Mouse (Mus musculus) gastrocnemius, postnatal 14 days (tissue): Measurements from ENCODE around the gene Kif13a. TPM values are rescaled to one million over a fixed set of nuclear protein-coding genes. Genes with fewer than 3 reads are reported as not detected.
A peak's percentile ranks its signal among the peaks of the same experiment; 100 is the strongest.

Experiments used
- DNase-seq: peaks from one replicate; pipeline ENCODE4 v3.0.0; 2021; ENCODE audit warnings: mixed read lengths
- intact Hi-C: fragments of 180-260 bp; cut with DNase I; formaldehyde crosslinking; loops from one replicate; pipeline ENCODE4 v1.15.1; 2025; ENCODE audit warnings: low total_unique reads
- long read RNA-seq, 2 experiments: library from polyadenylated mRNA; stranded (forward); transcript quantifications; one replicate each; pipeline ENCODE4 v2.0.0; 2021
- total RNA-seq, 2 experiments: library from RNA; stranded (reverse); gene quantifications; 2 replicates each; pipeline ENCODE4 v1.2.3; 2021

The Kif13a gene
- total RNA-seq = 10 to 100 TPM; 56.0 to 56.5 TPM
- long read RNA-seq, experiment 1, partial matches to known transcripts = 3 of 13 reads
- long read RNA-seq, experiment 1, other reads (novel, unspliced or antisense) = 10 of 13 reads
- long read RNA-seq, experiment 2, partial matches to known transcripts = 6 of 14 reads
- long read RNA-seq, experiment 2, other reads (novel, unspliced or antisense) = 8 of 14 reads

DNA sequence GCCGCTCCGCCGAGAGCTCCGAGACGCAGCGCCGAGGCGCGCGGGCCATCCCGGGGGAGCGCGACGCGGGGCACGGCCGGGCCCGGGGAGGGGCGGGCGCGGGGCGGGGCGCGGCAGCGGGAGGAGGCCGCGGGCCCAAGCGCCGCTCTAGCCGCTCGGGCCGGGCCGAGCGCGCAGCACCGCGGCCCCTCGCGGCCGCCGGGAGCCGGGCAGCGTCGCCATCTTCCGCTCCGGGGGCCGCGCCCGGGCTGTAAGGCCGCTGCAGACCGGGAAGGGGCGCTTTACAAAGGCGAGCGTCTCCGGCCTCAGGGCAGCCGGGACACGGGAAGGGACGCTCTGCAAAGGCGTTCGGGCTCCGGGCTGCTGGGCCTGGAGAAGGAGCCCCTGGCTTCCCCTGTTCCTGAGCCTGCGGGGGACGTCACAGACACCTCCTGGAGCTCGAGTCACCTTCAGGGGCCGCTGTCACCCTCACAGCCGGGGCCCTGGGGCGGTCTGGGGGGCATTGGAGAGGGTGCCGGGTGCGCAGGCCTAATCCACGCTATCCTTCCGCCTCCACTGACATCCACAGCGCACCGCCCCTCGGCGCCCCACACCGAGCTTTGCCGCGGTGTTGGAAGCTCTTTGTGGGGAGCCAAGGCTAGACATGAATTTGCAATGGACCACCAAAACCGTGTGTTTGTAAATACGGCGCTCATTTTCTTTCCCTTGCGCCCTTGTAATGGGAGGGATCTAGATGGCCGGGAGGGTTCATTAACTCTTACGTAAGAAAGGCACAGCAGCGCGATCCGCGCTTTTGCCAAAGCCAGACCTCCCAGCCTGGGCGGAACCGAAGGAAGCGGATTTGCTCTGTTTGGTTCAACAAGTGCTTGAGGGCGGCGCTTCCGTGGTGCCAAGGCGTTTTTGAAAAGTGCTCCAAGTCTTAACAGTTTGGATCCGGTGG is at the start of gene Kif13a:
Gene Kif13a (minus strand): TSS at position 149 of the 940 bp plus-strand sequence.
- DNase-seq = peak; percentile 87
- intact Hi-C loops = loop anchor here (10.0 kb wide), 1 partner anchor 75 kb away; no protein-coding TSS in a partner anchor

DNA sequence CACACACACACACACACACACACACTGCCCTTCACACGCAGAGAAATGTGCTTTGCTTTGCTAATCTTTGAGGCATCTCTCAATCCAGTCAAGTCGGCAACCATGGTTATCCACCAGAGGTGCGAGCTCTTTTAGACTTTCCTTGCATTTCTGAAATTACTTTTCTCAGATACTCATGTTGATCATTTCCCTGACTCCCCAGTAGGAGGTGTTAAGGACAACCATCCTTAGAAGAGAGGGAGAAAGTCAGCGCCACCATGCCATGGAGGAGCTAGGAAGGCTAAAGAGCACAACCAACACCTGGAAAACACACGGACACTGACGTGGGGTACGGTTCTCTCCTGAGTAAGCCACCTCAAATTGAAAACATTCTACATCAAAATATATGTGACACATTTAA is 46.9 kb upstream of the Kif13a start:
- no peak for DNase-seq
- intact Hi-C loops = no loop called here

DNA sequence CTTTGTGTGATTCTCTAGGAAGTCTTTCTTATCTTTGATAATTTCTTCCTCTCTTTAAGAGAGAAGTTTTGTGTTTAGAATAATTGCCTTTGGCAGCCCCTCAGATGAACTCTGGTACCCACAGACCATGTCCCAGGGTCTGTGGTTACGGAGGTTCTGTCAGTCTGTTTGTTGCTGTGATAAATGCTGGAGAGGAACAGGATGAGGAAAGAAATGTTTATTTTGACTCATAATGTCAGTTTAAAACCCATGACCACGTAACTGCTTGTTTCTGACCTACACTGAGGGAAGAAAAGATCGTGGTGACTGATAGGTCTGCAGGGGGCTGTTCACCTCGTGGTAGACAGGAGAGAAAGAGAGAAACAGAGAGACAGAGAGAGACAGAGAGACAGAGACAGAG is 46.3 kb upstream of the Kif13a start:
- intact Hi-C loops = no loop called here
- DNase-seq = no peak

DNA sequence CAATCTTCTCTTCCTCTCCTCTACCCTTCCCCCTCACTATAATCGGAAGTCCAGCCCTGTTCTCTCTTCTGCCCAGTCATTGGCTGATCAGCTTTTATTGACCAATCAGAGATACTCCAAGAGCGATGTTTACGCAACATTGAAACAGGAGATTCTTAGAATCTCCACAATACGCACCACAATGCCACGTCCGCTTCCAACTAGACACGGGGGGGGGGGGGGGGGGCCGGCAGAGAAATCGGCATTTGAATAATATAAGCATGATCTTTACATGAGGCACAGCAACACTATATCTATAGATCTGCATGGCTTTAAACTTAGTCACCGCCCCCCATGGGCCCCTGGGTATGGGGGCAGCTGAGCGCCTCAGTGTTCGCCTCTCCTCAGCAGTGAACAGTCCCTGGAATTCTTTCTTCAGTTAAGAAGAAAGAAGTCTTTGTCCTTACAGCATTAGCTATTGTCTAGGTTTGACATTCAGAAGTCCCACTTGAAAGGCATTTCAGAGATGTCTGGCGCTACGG is 45.4 kb upstream of the Kif13a start:
- intact Hi-C loops = no loop called here
- no peak for DNase-seq

DNA sequence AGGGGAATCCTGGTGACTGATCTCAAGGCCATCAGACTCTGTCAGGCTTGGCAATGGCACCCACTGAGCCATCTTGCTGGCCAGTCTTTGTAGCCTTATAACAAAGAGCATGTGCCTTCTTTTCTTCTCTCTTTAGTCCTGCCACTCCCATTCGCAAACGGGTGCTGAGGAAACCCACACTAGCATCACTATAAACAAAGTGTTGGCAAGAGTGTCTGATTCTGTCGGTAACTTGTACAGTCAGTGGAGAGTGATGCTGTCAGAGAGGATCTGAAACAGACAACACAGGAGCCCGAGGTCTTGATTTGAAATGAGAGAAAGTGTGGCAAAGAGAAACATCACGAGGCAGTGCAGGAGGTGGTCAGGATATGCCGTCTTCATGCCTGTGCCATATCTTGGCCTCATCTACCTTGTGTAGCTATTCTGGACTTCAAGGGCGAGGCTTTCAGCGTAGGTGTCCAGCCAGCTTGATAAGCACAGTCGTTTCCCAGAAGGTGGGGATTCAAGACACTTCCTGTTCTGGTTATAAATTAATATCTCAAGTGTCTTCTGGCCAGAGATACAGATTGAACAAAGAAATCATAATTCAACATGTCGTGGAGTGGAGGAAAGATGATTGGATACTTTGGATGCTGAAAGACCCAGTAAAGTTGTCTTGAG is 40.7 kb upstream of the Kif13a start:
- intact Hi-C loops = no loop called here
- no peak for DNase-seq

DNA sequence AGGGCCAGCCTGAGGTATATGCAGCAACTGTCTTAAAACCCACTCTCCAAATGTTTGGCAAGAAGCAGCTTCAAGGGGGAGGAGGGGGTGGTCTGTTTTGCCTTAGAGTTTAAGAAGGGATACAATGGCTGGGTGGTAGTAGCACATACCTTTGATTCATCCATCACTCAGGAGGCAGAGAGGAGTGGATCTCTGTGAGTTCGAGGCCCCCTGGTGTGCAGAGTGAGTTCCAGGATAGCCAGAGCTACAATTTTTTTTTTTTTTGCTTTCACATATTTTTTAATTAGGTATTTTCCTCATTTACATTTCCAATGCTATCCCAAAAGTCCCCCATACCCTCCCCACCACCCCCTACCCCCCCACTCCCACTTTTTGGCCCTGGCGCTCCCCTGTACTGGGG is 39.0 kb upstream of the Kif13a start:
- intact Hi-C loops = no loop called here
- DNase-seq = no peak

DNA sequence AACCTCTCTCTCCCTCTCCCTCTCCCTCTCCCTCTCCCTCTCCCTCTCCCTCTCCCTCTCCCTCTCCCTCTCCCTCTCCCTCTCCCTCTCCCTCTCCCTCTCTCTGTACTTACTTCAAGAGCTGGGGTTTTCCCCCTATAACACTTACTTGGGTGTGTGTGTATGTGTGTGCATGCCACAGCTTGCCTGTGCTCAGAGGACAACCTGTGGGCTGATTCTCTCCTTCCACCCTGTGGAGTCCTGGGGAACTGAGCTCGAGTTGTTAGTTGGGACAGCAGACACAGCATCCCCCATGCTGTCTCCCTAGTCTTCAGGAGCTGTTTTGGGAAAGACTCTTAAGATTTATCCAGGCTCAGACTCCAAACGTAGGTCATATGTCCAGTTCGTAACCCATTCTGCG is 37.6 kb upstream of the Kif13a start:
- DNase-seq = no peak
- intact Hi-C loops = no loop called here

DNA sequence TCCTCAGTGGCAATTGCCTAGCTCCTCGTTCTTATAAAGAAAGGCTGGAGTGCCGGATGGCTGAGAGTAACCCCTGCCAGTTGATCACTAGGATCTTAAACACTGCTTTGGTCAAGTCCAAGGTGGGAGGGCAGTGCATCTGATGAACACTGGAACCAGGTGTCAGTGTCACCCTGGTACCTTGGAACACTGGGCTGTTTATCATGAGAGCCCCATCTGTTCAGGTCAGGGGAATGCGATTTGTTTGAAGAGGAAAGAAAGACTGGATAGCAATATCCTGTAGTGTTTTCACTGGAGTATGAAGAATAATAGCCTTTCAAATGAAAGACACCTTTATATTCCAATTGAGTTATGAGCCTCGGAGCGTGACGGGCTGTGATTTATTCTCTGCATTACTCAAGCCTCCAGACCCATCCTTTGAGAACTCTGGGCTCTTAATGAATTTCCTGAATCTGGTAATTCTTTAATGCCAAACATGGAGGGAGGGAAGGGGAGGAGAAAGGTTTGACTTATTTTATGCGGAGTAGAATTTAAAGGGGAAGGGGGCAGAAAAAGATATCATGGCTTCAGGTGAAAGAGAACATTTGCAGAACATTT is 31.3 kb upstream of the Kif13a start:
- DNase-seq = no peak
- intact Hi-C loops = no loop called here

DNA sequence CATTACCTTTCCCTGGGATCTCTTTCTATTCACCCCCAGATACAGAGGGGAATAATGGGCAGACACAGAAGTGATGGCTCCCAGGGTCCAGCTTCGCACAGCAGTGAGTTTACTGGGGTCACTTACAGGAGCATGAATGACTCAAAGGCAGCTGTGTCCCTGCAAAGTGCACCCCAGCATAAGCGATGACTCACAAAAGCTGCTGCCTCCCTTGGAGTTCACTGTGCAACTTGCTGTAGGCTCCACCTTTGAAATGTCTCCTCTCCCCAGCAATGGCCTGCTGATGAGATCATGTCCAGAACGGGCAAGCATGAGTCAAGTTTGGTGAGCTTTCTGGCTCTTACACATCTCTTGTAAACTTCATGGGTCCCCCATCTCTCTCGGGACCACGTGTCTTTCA is 29.5 kb upstream of the Kif13a start:
- no peak for DNase-seq
- intact Hi-C loops = no loop called here

DNA sequence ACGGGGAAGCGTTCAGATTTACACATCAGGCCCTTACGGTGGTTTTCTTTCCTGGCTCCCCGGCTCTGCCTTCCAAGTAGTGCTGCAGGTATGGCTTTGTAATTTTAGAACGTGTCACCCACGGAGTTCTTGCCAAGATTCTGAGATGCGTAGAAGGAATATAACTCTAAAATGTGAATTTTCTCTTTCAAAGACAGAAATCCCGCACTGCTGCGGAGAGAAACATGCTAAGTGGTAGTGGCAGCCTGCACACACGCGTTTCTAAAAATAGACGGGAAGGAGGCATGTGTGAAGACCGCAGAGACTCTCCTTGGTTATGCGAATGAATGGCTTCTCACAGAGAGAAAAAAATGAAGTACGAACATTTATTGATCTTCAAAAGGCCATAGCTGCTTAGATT is 21.5 kb upstream of the Kif13a start:
- DNase-seq = no peak
- intact Hi-C loops = no loop called here

DNA sequence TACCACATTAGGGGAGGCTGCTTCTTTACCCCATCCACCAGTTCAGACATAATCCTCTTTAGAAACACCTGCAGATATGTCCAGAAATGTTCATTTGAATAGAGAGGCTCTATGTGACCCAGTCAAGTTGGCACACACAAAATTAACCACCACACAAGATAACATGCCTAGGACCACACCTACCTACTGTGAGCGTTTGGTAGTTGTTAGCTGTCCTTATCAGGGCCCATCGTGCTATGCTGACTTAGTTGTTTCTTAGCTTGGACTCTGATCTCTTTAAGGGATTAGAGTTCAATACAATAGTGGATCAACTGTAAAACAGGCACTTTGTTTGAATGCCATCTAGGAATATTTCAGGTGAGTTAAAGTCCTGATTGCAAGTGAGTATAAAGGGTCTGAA is 20.1 kb upstream of the Kif13a start:
- intact Hi-C loops = no loop called here
- no peak for DNase-seq

DNA sequence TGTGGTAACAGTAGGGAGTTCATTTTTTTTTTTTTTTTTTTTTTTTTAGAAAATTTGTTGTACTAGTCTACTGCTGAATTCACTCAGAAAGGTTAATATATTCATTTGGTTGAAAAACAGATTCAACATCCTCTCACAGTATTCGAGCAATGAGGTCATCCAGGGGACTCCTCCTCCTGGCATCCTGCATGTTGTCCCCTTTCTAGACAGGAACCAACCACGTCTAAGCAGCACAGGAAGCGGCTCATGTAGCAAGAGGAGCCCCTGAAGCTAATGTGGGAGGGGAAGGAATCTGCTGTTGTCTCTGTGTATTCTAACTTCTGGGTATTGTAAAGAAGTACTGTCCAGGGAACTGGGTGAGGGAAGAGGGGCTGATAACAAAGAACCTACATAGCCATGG is 18.4 kb upstream of the Kif13a start:
- intact Hi-C loops = no loop called here
- DNase-seq = no peak

DNA sequence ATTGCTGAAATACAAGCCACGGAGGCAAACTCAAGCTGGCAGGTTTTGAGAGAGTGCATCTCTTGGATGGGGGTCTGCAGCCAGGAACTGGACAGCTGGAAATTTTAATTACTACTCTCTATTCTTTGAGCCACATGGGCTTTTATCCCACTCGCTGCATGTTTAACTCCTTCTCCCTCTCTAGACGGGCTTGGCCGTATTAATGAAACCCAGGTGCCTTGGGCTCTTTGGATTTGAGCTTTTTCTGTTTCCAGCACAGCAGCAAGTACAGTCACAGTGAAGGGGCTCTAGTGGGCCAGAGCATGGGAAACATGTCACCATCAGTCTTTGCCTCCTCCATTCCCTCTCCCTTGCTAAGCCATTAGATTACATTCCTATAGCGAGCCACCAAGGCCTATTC is 16.4 kb upstream of the Kif13a start:
- DNase-seq = no peak
- intact Hi-C loops = no loop called here

DNA sequence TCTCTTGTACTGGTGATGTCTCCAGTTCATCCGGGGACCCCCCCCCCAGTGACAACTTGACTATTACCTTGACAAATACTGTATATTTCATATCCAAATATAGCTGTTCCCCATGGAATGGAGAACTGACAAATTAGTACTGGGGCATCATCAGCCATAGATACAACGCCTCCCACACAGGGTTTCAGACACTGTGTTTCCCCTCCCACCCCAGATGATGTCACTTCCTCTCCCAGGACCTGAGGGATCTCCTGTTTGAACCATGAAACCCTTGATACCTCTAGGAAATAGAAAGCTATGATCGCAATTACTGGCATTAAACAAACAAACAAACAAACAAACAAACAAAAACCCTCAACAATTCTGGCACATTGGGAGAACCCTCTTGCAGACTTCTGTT is 15.6 kb upstream of the Kif13a start:
- intact Hi-C loops = no loop called here
- no peak for DNase-seq

DNA sequence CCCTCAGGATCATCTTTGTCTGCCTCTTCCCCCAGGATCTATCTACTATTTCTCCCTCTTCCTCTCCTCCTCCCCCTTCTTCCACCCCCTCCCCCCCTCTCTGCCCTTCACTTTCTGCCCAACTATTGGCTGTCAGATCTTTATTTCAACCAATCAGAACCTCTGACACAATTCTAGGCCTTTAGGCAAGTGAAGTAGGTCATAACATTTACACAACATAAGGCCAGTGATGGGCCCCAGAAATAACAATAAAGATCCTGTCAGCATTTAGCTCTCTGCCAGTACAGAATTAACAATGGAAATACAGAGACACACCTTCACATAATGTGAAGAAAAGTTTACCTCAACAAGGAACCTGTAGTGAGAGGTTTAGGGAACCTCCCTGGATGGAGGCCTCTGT is 13.6 kb upstream of the Kif13a start:
- intact Hi-C loops = no loop called here
- no peak for DNase-seq

DNA sequence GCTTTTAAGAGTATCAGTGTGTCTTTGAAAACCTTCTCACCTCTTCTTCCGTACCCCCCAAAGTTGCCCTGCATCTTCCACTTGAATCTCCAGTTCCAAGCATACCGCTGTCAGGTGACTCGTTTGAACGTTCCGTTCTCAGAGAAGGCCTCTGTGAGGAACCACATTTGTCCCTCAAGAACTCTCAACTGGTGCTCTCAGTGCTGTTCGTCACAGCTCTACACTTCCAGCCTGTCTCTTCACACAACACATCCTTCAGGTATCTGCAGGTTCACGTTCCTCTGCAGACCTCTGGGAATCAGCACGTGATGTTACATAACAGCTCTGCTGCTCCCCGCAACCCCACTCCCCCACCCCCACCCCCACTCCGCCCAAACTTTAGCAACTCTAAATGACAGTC is 4.4 kb upstream of the Kif13a start:
- DNase-seq = no peak
- intact Hi-C loops = loop anchor here (10.0 kb wide), 1 partner anchor 71 kb away; no protein-coding TSS in a partner anchor

DNA sequence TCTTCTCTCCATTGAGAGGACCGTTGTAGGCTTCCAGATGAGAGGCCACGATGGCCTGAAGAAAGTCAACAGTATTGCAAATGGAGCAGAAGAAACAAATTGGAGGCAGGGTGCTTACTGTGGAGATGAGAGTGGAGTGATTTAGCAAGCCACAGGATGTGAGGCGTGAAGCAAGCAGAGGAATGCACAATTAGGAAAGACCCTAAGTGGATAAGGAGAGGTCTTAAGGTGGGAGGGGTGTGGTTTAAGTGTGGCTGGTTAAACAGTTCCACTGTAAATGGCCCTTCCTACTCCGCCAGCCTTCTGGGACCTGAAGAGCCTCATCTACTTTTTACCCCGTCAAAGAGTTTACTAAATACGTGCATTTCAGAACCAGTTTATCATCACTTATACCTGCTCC is 3.2 kb upstream of the Kif13a start:
- intact Hi-C loops = loop anchor here (10.0 kb wide), 1 partner anchor 72 kb away; no protein-coding TSS in a partner anchor

DNA sequence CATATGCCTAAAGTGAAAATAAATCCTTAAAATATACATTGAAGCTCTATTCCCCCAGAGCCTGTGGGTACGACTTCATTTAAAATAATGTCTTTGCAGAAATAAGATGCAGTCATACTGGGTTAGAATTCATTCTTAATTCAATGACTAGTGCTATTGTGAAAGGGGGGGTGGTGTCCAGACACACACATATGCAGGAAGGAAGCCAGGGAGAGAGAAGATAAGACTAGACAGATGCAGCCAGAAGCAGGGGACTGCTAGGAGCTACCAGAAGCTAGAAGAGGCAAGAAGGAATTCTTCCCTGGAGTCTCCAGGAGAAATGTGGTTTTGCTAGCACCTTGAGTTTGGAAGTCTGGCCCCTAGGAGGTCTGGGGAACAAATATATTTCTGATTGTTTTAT is 2.4 kb upstream of the Kif13a start:
- DNase-seq = no peak
- intact Hi-C loops = loop anchor here (10.0 kb wide), 1 partner anchor 73 kb away; no protein-coding TSS in a partner anchor

More for the DNA sequence above, 3.2 kb upstream of the Kif13a start:
- DNase-seq = no peak

DNA sequence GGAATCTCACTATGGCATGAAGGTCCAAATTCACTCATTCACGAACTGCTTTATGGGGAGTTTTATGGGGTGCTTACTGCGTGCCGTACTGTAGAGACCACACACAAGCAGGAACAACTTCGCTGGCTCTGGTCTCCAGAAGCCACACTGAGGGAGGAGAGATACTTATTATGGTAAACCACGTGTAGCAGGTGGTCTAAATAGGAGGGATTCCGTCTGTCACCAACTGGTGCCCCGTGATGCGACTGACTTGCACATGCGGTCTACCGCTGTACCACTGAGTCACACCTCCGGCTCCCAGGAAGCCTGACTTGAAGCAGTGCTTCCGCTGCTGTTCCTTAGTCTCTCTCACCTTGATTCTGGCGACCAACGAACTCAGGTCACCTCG is 986 bp upstream of the Kif13a start:
- no peak for DNase-seq
- intact Hi-C loops = loop anchor here (10.0 kb wide), 1 partner anchor 74 kb away; no protein-coding TSS in a partner anchor
